Comparison of ENCODE assay signal across 16 mouse cellular contexts in genomic region chr1:153201448-153201847, GRCm38 (mm10). TPM values are rescaled to one million over a fixed set of nuclear protein-coding genes. Genes with fewer than 3 reads are reported as not detected.
DNase-seq lines count a peak whose midpoint lies in the region; ATAC-seq and TF ChIP-seq lines count a peak whose summit lies in the region.
"Had no signal": no experiment of that assay in that cellular context is flagged by ENCODE, and none has a peak within 500 bp of the region (broad histone marks: within the 10 kb centered on the region; RNA-seq: fewer than 3 reads in every experiment).

No protein-coding gene starts in this region.

- H3K79me2 ChIP-seq in heart, adult 2 months (replicated peaks; ENCODE audit: control insufficient read depth, insufficient read depth, low read length) = no peaks in the 10 kb centered on the region

- H3K9ac ChIP-seq in heart, adult 2 months (ENCODE audit: low read depth, low read length) = no peak overlapping the region; the same call in 1 of the 2 replicates
- H3K9ac ChIP-seq in lung, embryonic 16.5 days (ENCODE audit: low read length) = no peak overlapping the region
- H3K9ac ChIP-seq in lung, postnatal 0 days (replicated peaks; ENCODE audit: low read depth) = no peak overlapping the region
- H3K9ac ChIP-seq in stomach, postnatal 0 days (ENCODE audit: low read length) = no peak overlapping the region
- H3K9ac ChIP-seq: hindbrain, embryonic 12.5 days; liver, postnatal 0 days had no signal

- peak overlapping the region; percentile 16; the same call in 1 of the 2 replicates for H3K27ac ChIP-seq in heart, embryonic 10.5 days
- H3K27ac ChIP-seq in heart, adult 2 months = no peak overlapping the region
- peak overlapping the region; percentile 6 for H3K27ac ChIP-seq in lung, embryonic 16.5 days (ENCODE audit: low read length)
- no peak overlapping the region for H3K27ac ChIP-seq in lung, postnatal 0 days (ENCODE audit: low read length)
- 0 out of 2 replicates have a peak overlapping the region, but pooled peaks have one; percentile 22 for H3K27ac ChIP-seq in cortical plate, adult 2 months (ENCODE audit: insufficient read depth, low read length)
- H3K27ac ChIP-seq in stomach, postnatal 0 days (replicated peaks) = peak overlapping the region; percentile 69
- H3K27ac ChIP-seq: hindbrain, embryonic 12.5 days had no signal

- no peak for TF ChIP-seq EP300 in heart, adult 2 months (IDR thresholded peaks at IDR 0.05; ENCODE audit: insufficient read depth, low read depth, low read length)
- TF ChIP-seq EP300 in lung, postnatal 0 days (IDR thresholded peaks at IDR 0.05) = no peak
- TF ChIP-seq EP300 in stomach, postnatal 0 days (optimal IDR thresholded peaks at IDR 0.05) = no peak

- H3K4me2 ChIP-seq in lung, embryonic 16.5 days (ENCODE audit: low read depth, low read length) = no peak overlapping the region
- H3K4me2 ChIP-seq in lung, postnatal 0 days (replicated peaks; ENCODE audit: low read depth, low read length) = no peak overlapping the region
- H3K4me2 ChIP-seq in stomach, postnatal 0 days (replicated peaks; ENCODE audit: low read depth) = no peak overlapping the region
- H3K4me2 ChIP-seq: heart, embryonic 11.5 days; hindbrain, embryonic 12.5 days had no signal

- no peak for DNase-seq in heart, embryonic 10.5 days (ENCODE audit: low spot score)
- DNase-seq in heart, adult 2 months = no peak
- DNase-seq in lung, postnatal 0 days (ENCODE audit: low spot score) = no peak
- DNase-seq in stomach, postnatal 0 days (ENCODE audit: low spot score) = no peak
- no peak for DNase-seq in thymus, postnatal 36 days
- DNase-seq: adrenal gland, adult 2 months; cerebellum, postnatal 25 days; gastrocnemius, postnatal 10 days; kidney, adult 8-10 months; liver, postnatal 0 days; thymus, postnatal 25 days had no signal

- no peak for ATAC-seq in lung, embryonic 16.5 days (ENCODE audit: low read depth)
- ATAC-seq in lung, postnatal 0 days = no peak
- no peak for ATAC-seq in stomach, postnatal 0 days (ENCODE audit: low FRiP score, low TSS enrichment)
- ATAC-seq: liver, postnatal 0 days had no signal

- peaks cover 31% of the 10 kb centered on the region for H3K4me1 ChIP-seq in heart, embryonic 10.5 days
- no peaks in the 10 kb centered on the region; the same call in 1 of the 2 replicates for H3K4me1 ChIP-seq in heart, adult 2 months (ENCODE audit: control insufficient read depth, insufficient read depth, low read length)
- H3K4me1 ChIP-seq in lung, embryonic 16.5 days (replicated peaks; ENCODE audit: control insufficient read depth, insufficient read depth, low read length) = peaks cover 12% of the 10 kb centered on the region
- H3K4me1 ChIP-seq in lung, postnatal 0 days (ENCODE audit: insufficient read depth, low read depth, low read length) = 0 out of 2 replicates have a peak, but pooled peaks cover 4% of the 10 kb centered on the region
- 0 out of 2 replicates have a peak, but pooled peaks cover 2% of the 10 kb centered on the region for H3K4me1 ChIP-seq in cortical plate, adult 2 months (ENCODE audit: control insufficient read depth, insufficient read depth, low read length)
- no peaks in the 10 kb centered on the region for H3K4me1 ChIP-seq in stomach, postnatal 0 days (replicated peaks; ENCODE audit: control insufficient read depth, insufficient read depth)

- H3K36me3 ChIP-seq in heart, embryonic 10.5 days = no peaks in the 10 kb centered on the region
- H3K36me3 ChIP-seq in heart, adult 2 months (ENCODE audit: control insufficient read depth, insufficient read depth, low read length) = no peaks in the 10 kb centered on the region
- H3K36me3 ChIP-seq in lung, embryonic 16.5 days (ENCODE audit: control insufficient read depth, insufficient read depth, low read length) = no peaks in the 10 kb centered on the region
- no peaks in the 10 kb centered on the region for H3K36me3 ChIP-seq in lung, postnatal 0 days (ENCODE audit: insufficient read depth, low read length)
- H3K36me3 ChIP-seq in stomach, postnatal 0 days (ENCODE audit: control insufficient read depth, insufficient read depth, low read length) = no peaks in the 10 kb centered on the region
- H3K36me3 ChIP-seq: hindbrain, embryonic 12.5 days had no signal

- TF ChIP-seq POLR2A in heart, adult 2 months (IDR thresholded peaks at IDR 0.05; ENCODE audit: insufficient read depth, low read depth, low read length) = no peak
- no peak for TF ChIP-seq POLR2A in cortical plate, adult 2 months (IDR thresholded peaks at IDR 0.05; ENCODE audit: extremely low read depth, insufficient read depth, low read length)

- intact Hi-C loops in heart, adult 2 months (cut with DNase I) = no loop called here

- WGBS in heart, embryonic 10.5 days = 59% methylated on average over 14 of the region's 14 CpGs
- WGBS in heart, adult 2 months = 44% methylated on average over 14 of the region's 14 CpGs
- WGBS in lung, embryonic 16.5 days = 28% methylated on average over 14 of the region's 14 CpGs
- 21% methylated on average over 14 of the region's 14 CpGs for WGBS in lung, postnatal 0 days
- WGBS in stomach, postnatal 0 days = 41% methylated on average over 14 of the region's 14 CpGs

- H3K9me3 ChIP-seq in heart, embryonic 10.5 days = no peaks in the 10 kb centered on the region
- H3K9me3 ChIP-seq in lung, embryonic 16.5 days (ENCODE audit: control insufficient read depth, low read length) = no peaks in the 10 kb centered on the region
- H3K9me3 ChIP-seq in lung, postnatal 0 days (ENCODE audit: low read length) = no peaks in the 10 kb centered on the region
- H3K9me3 ChIP-seq in stomach, postnatal 0 days (ENCODE audit: control insufficient read depth, low read length) = no peaks in the 10 kb centered on the region
- H3K9me3 ChIP-seq: hindbrain, embryonic 12.5 days had no signal

- no peak overlapping the region for H3K4me3 ChIP-seq in heart, embryonic 10.5 days
- no peak overlapping the region for H3K4me3 ChIP-seq in heart, adult 2 months
- H3K4me3 ChIP-seq in lung, embryonic 16.5 days (ENCODE audit: low read length) = no peak overlapping the region
- no peak overlapping the region for H3K4me3 ChIP-seq in lung, postnatal 0 days (ENCODE audit: low read depth, low read length)
- H3K4me3 ChIP-seq in cortical plate, adult 2 months (ENCODE audit: insufficient read depth, low read length) = no peak overlapping the region
- H3K4me3 ChIP-seq in stomach, postnatal 0 days (ENCODE audit: low read depth, low read length) = no peak overlapping the region
- H3K4me3 ChIP-seq: erythroblast, embryonic 14.5 days; hindbrain, embryonic 12.5 days had no signal

- H3K27me3 ChIP-seq in heart, embryonic 10.5 days (ENCODE audit: insufficient read depth, poor library complexity, severe bottlenecking) = no peaks in the 10 kb centered on the region
- H3K27me3 ChIP-seq in heart, adult 2 months (ENCODE audit: control insufficient read depth, insufficient read depth, low read length) = no peaks in the 10 kb centered on the region
- H3K27me3 ChIP-seq in lung, embryonic 16.5 days (ENCODE audit: control insufficient read depth, insufficient read depth, low read depth, low read length) = no peaks in the 10 kb centered on the region
- H3K27me3 ChIP-seq in lung, postnatal 0 days (replicated peaks; ENCODE audit: insufficient read depth, low read length) = no peaks in the 10 kb centered on the region
- H3K27me3 ChIP-seq in stomach, postnatal 0 days (ENCODE audit: control insufficient read depth, insufficient read depth, low read length) = no peaks in the 10 kb centered on the region
- H3K27me3 ChIP-seq: hindbrain, embryonic 12.5 days had no signal

- no peak for TF ChIP-seq CTCF in heart, adult 2 months (IDR thresholded peaks at IDR 0.05)
- no peak for TF ChIP-seq CTCF in lung, postnatal 0 days (IDR thresholded peaks at IDR 0.05)
- no peak for TF ChIP-seq CTCF in cortical plate, adult 2 months (IDR thresholded peaks at IDR 0.05; ENCODE audit: extremely low read depth, insufficient read depth, low read length)
- no peak for TF ChIP-seq CTCF in stomach, postnatal 0 days (IDR thresholded peaks at IDR 0.05; ENCODE audit: low read depth)

RNA-seq across cellular contexts. Expression of gene Lamc2, which starts 15.2 kb away (rescaled TPM):
- 4.9 and 5.6 TPM in 2 replicates for polyA plus RNA-seq in heart, embryonic 10.5 days (2016; fragmentation: Nextera tagmentation; extraction: Ambion mirVana)
- total RNA-seq in heart, adult 2 months (2021) = 10 to 100 TPM in 1 of 2 experiments, 1 to 10 TPM in 1; 9.3 to 11.8 TPM
- polyA plus RNA-seq in heart, adult 2 months (2012; rRNA removed) = 1.6 and 2.5 TPM in 2 replicates
- polyA plus RNA-seq in lung, embryonic 16.5 days (2015; fragmentation: Nextera tagmentation; extraction: Ambion mirVana) = 71.8 and 76.1 TPM in 2 replicates
- 62.9 and 69.0 TPM in 2 replicates for polyA plus RNA-seq in lung, postnatal 0 days (2015; fragmentation: Nextera tagmentation; extraction: Ambion mirVana)
- polyA plus RNA-seq in cortical plate, adult 2 months (2012; rRNA removed) = 8.1 and 11.0 TPM in 2 replicates
- 17.6 and 18.2 TPM in 2 replicates for polyA plus RNA-seq in stomach, postnatal 0 days (2015; fragmentation: Nextera tagmentation; extraction: Ambion mirVana)

Comparison
In these comparisons a context has a peak if more than half of its experiments do, and no peak if none do; other contexts are left out.
1. H3K27ac ChIP-seq: peak in heart, embryonic 10.5 days (single experiment), lung, embryonic 16.5 days (single experiment), cortical plate, adult 2 months (single experiment) and stomach, postnatal 0 days (single experiment); none in heart, adult 2 months (single experiment) and lung, postnatal 0 days (single experiment).